Mouse (Mus musculus): Measurements from ENCODE around the gene Igf1.

Gene Igf1

DNA sequence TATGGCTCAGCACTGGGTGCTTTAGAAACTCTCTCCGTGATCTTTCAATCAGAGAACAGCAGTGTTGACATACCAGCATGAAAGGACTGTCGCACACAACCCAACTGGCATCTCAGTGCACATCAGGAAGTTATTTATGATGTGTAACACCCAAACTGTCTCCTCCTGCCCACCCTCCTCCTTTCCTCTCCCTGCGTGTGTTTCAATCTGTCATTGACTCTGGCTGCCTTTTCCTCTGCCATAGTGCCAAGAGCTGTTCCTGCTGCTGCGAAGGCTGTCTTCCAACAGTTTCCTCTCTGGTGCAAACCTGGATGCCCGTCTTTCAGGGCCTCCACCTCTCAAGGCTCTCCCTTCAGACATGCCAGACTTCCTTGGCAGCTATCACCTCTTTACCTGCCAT, 46.3 kb downstream of the Igf1 start:
- DNase-seq: no peak

DNA sequence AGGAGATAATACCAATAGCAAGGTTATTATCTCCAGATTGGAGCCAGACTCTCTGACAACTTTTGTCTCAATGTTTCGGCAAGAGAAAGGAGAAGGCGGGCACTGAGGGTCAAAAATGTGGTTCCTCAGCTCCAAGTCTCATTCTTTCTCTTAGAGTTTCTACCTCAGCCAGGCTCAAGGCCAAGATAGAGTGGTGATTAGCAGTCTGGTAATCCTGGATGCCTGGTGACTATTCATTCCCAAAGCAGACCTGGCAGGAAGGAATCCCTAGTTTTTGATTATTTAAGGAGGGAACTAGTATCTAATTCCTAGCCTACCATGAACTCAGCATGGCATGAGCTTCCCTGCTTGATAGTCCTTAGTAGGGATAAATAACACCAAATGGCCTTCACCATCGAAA, 47.0 kb downstream of the Igf1 start:
- no peak for DNase-seq

DNA sequence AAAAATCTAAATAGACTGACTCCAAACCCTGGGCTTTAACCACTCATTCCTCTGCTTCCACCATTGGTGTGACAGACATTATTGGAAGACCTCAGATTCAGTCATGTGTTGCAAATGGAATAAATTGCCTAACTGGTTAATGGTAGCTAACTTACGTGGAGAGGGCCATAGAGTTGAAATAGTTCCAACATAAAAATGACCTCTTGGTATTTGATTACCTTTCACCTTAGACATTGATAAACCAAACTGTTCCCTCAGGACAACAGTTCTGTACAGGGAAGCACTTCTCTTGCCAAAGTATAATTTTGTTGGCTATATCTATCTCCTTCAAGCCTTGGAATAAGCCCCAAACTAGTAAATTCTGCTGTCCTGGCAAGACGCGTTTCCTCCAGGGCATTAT, 48.1 kb downstream of the Igf1 start:
- no peak for DNase-seq

DNA sequence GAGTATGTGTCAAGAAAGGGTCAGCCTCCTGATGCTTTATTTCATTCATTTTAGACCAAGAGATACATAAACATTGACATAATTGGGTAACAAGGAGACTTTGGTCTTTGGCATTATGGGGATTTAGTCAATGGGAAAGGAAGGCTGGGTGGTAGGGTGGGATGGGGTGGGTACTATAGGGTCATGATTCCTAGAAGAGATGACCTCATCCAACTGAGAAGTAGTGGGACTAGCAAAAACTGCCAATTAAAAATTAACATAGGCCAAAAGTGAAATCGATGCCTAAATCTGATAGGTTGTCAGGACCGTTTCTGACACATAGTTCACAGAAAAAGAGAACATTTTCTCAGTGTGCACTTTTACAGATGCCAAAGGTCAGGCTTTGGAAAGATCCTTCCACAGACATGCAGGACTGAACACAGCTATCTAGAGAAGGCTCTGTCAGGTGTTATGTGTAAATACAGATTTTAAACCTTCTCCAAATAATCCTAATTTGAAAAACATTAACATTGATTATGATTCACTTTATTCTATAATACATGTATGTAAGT, 48.8 kb downstream of the Igf1 start:
- DNase-seq: no peak

DNA sequence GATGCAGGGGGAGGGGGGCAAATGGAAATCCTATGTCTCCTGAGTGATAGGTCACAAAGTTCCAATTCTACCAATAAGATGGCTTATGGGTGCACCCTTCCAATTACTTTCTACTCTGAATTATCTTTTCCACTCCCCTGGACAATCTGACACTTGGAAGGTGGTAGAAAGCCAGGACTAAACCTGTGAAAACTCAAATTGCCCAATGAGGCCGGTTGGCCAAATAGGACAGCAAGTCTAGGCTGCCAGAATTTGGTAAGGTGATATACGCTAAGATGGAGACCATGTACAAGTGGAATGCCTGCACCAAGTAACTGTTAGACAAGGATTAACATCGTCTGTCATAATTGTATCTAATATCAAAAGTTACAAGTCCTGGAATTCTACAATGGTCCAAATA, 55.8 kb downstream of the Igf1 start:
- DNase-seq: no peak

DNA sequence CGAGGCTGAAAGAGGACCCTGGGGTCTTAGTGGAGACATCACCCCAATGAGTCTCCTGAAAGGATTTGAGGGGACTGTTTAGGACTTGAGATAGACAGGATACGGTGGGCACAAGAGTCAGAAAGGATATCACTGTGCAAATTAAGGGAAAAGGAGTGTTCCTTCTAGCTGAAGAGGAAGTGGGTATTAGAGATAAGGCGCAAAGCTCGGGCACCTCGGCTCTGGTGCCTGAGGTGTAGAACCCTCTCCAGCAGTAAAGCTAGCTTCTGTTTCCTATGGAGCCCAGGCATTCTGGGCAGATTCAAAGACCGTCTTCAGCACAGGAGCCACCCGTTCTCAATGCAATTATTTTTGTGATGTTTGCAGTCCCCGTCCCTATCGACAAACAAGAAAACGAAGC, 56.9 kb downstream of the Igf1 start:
- no peak for DNase-seq

DNA sequence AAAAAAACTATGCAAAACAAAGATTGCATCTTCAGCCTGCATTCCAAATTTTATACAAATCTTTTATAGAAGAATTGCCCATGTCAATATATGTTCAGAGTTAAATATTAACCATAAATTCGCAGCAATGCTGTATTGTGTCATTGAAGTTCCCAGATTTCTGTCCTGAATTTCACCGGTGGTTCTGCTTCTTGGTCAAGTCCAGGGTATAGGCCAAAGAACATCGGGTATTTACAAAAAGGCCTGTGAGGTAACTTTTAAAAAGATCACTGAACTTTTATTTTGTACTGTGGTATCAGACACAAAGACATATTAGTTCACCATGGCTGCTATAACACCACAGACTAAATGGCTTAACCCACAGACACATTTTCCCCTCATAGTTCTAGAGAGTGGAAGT, 57.7 kb downstream of the Igf1 start:
- DNase-seq: no peak

DNA sequence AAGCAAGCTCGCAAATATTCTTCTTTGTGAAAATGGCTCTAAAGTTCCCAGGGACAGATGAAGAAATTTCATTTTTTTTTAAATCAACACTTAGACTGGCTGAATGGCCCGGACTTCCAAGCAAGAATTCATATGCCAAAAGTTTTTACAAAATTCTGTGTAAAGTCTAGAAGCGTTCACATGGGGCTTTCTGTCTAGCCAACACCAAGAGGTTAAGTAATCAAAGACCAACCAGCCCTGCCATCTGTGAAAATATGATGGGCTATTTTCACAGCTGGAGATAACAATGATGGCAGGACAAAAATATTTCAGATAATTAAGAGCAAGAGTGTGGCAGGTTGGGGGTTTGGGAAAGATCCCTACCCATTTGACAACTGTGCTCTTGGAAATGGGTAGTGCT, 64.2 kb downstream of the Igf1 start:
- DNase-seq: no peak

DNA sequence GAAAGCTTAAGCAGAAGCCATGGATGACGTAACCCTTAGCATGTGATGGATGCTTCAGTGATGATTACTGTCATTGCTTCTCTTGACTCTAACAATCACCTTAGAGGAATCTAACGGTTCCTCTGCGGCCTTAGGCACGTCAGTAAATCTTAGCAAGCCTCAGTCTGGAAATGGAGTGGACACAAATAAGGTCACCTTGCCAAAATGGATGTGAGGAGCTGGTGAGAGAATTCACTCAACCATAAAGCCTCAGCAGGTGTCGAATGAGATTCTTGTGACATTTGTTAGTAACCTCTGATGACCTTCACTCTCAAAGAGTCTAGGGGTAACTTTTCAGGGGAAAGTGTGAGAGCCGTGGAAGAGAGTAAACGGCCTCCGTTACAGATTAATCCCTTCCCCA, 68.5 kb downstream of the Igf1 start:
- DNase-seq: no peak

DNA sequence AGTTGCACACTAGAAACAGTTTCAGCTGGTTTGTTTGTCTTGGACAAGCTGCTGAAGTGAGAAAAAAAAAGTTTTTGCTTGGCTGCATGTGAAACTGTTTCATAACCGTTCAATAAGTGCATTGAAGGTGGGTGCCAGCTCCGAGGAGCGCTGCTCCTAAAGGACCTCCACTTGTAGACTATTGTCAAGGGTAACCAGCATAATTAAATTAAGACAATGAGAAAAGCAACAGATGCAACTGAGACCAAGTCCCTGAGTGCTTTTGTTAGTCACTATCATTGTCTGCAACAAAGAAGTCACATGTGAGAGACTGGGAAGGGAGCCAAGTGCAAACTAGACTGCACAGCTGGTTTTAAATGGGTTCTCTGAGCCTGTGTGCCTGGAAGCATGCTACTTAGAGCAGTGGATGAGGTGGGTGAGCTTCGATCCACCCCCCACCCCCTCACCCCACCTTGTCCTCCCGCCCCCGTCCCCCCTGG, 69.1 kb downstream of the Igf1 start:
- no peak for DNase-seq

DNA sequence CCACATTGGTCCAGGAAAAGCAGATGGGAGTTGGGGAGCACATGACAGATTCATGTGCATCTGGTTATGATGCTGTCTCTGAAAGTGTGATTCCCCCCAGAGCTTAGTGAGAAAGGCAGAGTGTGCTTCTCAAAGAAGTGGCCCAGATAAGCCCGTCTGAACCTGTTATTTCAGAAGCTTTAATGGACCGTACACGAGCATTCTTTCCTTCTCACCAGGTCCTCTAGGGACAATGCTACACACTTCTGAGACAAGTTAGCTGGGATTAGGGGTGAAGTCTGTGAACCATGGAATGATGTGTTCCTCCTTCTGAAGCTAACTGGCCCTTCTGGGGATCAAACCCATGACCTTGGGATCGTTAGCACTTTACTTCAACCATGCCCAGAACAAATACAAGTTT, 90.1 kb downstream of the Igf1 start:
- DNase-seq: no peak

DNA sequence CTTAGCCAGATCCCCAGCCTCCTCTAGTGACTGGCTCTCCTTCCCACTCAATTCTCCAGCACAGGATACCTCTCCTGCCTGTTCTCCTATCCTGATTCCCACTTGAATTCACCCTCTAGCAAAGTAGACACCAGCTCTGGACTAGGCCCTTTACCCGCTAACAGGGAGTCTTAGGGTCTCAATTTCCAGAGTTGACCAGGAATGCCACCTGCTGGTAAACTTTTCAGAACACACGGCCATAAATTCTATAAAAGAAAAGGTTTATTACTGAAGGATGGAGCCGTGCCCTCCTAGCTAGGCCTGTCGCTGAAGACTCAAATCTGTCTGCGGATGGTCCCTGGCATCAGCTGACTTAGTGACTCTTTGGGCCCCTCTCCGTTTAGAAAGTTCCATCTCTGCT, 113.5 kb downstream of the Igf1 start:
- no peak for DNase-seq

DNA sequence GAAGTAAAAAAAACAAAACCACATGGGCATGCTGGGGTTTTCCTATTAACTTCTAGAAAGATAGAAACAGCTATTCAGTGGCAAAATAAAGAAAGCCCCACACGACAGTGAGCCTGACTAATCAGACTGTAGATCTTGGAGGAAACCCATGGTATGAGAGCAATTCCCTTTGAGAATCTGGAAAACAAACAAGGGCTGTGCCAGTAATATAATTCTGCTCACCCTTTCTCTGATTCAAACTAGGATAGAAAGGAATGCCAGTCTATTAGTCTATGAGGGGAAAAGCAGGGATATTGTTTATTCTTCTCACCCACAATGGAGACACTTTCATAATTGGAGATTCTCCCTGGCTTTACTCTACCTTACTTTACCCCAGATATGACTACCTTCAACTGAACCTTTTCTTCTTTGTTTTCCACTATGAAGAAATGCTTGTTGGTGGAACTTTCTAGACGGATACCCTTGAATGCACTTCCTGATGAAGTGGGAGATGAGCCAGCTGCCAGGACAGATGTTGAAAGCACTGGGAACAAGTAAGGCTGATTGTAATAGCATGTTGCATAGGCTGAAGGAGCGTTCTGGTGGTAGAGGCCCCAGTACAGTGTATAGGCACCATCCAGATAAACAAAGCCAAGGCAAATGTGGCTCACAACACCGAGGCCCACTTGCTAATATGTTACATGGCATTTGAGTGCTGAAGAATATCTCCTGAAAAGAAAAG, 116.0 kb downstream of the Igf1 start:
- DNase-seq: no peak

DNA sequence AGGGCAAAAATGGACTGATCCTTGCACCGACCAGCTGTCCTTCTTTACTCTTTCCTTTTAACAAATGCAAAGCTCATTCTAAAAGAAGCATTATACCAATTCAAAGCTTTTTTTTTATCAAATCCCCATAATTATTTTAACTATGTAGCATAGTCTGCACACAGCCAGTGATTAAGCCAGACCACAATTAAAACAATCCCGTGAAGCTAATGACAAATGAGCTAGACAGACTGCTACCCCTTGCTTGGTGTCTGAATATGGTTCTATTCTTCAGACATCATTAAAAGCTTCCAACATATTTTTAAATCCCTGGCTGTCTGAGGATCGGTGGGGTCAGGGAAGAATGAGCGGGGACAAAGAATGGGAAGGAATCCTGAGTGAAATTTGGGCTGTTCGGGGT, 127.3 kb downstream of the Igf1 start:
- no peak for DNase-seq

DNA sequence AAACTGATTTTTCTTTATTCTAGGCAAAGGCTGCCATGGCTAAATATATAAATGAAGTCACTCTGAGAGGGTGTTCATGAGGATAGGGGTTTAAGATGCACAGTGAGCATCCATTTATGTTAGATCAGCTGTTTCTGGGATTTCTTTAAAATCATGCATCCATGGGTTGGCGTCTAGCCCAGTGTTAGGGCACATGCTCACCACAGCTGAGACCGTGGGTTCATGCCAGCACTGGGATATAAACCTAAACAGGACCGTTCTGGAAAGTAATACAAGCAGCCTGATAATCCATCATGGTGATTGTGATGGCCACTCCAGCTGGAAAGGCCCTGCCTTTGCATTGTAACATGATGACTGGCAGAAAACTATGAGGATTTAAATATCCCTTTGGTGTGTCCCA, 128.1 kb downstream of the Igf1 start:
- DNase-seq: no peak

Data from thymus, postnatal 4 days (tissue).